Mouse (Mus musculus) gastrocnemius, postnatal 14 days (tissue): Measurements from ENCODE around the gene Cdk4. TPM values are rescaled to one million over a fixed set of nuclear protein-coding genes. Genes with fewer than 3 reads are reported as not detected.
"Not testable (repeated sequence)": the region's sequence is repeated elsewhere in the genome, so short reads cannot be mapped to it uniquely, and the experiment has no call there.

ENCODE experiments used
- DNase-seq: peaks from one replicate; pipeline ENCODE4 v3.0.0; 2021; ENCODE audit warnings: mixed read lengths
- intact Hi-C: fragments of 180-260 bp; cut with DNase I; formaldehyde crosslinking; loops from one replicate; pipeline ENCODE4 v1.15.1; 2025; ENCODE audit warnings: low total_unique reads
- total RNA-seq, 2 experiments: library from RNA; stranded (reverse); gene quantifications; 2 replicates each; pipeline ENCODE4 v1.2.3; 2021

Gene Cdk4
- total RNA-seq, 2 experiments from 2014 or later: 62.5 to 84.0 TPM

GRCm38 (mm10) chr10:127071203-127071602 lies 7.9 kb downstream of the Cdk4 start:
- no peak for DNase-seq
- intact Hi-C loops: no loop called here

- DNase-seq, intact Hi-C loops: not testable (repeated sequence)
Observed at GRCm38 (mm10) chr10:127072270-127072669, 8.9 kb downstream of the Cdk4 start.

DNA sequence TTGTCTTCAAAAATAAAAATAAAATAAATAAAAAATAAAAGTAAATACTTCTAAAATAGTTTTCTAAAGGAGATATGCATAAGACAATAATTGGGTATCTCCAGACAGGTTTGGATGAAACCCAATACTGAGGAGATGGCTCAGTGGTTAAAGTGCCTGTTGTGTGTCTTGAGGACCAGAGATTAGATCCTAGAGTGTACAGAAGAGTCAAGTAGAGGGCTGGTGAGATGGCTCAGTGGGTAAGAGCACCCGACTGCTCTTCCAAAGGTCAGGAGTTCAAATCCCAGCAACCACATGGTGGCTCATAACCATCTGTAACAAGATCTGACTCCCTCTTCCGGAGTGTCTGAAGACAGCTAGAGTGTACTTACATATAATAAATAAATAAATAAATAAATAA lies 9.6 kb downstream of the Cdk4 start:
- DNase-seq, intact Hi-C loops: not testable (repeated sequence)

DNA sequence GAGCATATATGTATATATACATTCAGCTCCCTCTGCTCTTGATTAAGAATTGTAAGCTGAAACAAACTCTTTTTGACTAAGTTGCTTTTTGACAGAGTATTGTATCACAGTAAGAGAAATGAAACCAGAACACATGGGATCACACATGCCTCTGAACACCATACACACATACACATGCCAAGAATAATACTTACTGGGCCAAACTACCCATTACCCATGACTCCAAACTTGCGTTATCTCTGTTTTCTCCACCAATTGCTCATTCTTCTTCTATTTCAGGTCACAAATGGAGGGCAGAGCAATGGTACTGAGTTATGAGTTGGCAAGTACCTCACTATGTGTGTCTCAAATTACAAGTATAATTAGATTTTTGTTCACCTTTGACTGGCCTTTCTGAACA lies 10.6 kb downstream of the Cdk4 start:
- DNase-seq: no peak
- intact Hi-C loops: no loop called here

DNA sequence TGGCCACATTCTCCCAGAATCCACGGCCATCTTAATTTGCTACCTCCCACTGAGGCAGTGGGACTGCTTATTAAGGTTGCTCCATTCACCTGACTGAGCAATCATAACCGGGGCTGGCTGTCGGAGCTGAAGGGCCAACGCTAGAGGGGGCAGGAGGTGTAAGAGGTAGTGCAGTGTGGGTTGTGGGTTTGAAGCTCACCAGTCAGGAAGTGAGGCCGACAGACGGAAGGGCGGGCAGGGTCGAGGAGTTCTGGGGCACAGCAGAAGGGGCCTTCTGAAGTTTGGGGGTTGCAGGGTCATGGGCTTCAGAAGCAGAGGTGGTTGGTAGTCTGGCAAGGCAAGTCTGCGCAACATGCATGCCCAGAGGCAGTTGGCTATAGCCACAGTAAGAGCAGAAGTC lies 11.7 kb downstream of the Cdk4 start, which contains the start of gene Agap2:
TSS of gene Agap2 (plus strand) at position 205 of the 400 bp plus-strand sequence.
- DNase-seq: no peak
- intact Hi-C loops: no loop called here

DNA sequence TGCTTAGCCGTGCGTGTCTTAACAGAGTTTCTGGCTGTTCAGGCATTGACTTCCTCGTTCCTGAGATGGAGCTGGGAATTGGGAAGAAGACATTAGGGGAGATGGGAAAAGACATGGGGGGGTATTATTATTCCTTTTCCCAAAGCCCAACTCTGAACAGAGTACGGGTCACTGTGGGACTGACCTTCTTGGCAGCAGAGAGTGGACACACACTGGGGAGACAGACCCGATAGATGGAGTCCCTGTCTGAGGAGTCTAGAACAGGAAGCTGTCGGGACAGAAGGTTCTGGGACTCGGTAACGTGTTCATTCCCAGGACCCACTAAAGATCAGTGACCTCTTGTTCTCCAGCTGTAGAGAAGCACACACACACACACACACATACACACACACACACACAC lies 12.3 kb downstream of the Cdk4 start:
- no peak for DNase-seq
- intact Hi-C loops: no loop called here

- DNase-seq: no peak
- intact Hi-C loops: no loop called here
Observed at GRCm38 (mm10) chr10:127076082-127076481, 12.7 kb downstream of the Cdk4 start.

DNA sequence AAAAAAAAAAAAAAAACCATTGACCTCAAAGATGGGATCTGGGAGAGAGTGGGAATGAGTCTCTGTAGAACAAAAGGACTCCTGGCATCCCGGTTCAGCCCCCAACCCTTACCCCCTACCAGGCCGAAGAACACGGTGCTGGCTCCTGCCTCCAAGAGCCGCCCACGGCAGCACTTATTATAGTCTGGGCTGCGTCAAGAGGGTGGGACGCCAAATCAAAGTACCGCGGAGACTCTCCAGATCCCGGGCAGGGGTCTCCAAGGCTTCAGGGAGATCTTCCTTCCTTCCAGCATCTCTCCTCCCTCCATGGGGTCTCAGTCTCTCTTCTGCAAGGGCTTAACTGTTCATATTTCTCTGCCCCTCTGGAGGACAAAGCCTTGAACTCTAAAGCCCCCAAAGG lies 14.2 kb downstream of the Cdk4 start:
- intact Hi-C loops: no loop called here
- no peak for DNase-seq

DNA sequence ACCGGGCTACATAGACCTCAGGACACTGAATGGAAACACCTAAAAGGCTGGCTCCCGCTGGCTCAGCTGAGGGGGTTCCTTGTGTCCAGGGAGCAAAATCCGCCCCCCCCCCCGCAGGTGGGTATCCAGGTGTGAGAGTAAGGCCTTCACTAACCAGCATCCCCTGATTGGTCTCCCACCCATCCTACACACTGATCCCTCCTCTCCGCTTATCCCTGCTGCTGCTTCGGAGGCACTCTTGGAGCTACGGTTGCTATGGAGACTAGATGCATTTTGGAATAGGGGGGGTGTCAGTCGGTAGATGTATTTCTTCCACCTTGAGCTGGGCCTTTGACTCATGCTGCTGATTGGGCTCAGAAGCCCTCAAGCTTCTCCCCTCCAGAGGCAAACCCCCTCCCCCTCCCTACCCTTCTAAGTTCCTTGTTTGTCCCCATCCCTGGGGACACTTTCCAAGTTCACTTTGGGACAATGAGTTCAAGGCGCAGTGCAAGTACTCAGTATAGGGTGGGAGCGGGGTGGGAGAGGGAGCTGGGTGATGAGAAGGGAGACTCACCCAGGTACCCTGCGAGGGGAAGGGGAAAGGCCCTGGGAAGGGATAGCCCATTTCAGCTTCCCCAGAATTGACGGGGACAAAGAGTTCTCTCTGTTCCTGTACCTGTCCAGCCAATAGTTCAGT lies 14.8 kb downstream of the Cdk4 start:
- intact Hi-C loops: no loop called here

GRCm38 (mm10) chr10:127078677-127079575 lies 15.6 kb downstream of the Cdk4 start:
- peak; percentile 39 for DNase-seq
- intact Hi-C loops: no loop called here

More for the DNA sequence above, 14.8 kb downstream of the Cdk4 start:
- DNase-seq: no peak

DNA sequence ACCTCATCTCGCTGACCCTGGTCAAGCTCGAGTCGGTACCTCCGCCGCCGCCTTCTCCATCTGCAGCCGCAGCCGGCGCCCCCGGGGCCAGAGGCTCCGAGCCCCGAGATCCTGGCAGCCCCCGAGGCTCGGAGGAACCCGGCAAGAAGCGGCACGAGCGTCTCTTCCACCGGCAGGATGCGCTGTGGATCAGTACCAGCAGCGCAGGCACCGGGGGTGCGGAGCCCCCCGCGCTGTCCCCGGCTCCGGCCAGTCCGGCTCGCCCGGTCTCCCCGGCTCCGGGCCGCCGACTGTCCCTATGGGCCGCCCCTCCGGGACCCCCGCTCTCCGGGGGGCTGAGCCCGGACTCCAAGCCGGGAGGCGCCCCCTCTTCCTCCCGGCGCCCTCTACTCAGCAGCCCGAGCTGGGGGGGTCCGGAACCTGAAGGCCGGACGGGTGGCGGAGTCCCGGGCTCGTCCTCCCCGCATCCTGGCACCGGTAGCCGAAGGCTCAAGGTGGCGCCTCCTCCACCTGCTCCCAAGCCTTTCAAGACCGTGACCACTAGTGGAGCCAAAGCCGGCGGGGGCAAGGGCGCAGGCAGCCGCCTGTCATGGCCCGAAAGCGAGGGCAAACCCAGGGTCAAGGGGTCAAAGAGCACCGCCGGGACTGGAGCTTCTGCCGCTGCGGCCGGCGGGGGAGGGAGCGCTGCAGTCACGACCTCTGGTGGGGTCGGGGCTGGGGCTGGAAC lies 16.5 kb downstream of the Cdk4 start:
- intact Hi-C loops: no loop called here
- no peak for DNase-seq

DNA sequence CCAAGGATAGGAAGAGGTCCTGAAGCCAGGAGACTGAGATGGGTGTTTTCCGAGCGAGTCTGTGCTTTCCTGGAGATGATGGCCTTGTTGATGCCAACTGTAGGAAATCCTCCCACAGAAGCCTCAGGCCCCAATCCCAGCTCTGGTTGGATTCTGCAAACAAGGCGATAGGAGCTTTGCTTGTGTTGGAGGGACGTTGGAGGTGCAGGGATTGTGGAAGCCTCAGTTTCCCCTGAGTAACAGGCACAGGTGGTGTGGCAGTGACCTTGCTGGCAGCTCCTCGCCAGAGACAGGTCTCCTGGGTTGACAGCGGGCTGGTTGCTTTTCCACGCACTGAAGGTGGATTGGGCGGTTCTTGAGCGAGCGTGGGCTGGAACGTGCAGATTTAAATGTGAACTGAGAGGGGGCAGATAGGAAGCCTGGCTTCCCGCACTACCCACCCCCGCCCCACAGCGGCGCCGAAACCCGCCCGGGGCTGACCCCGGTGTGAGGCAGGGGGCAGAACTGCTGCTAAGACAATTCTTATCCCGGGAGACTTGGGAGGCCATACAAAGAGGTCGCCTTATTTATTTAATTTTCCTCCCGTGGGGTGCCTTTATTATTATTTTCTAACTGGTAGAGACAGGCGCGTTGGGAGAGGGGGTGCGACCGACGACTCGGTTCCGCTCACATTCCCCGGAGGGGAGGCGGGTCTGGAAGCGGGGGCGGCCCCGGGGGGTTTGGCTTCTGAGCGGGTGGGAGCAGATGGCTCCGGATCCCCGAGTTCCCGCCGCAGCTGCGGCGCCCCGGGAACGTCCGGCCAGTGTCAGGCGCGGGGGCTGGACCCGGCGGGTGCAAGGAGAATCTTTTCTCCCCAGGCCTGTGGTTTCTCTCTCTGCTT lies 17.8 kb downstream of the Cdk4 start:
- intact Hi-C loops: no loop called here

GRCm38 (mm10) chr10:127081996-127082620 lies 18.8 kb downstream of the Cdk4 start:
- DNase-seq: no peak
- intact Hi-C loops: no loop called here

More for the DNA sequence above, 17.8 kb downstream of the Cdk4 start:
- DNase-seq: peak; percentile 58

DNA sequence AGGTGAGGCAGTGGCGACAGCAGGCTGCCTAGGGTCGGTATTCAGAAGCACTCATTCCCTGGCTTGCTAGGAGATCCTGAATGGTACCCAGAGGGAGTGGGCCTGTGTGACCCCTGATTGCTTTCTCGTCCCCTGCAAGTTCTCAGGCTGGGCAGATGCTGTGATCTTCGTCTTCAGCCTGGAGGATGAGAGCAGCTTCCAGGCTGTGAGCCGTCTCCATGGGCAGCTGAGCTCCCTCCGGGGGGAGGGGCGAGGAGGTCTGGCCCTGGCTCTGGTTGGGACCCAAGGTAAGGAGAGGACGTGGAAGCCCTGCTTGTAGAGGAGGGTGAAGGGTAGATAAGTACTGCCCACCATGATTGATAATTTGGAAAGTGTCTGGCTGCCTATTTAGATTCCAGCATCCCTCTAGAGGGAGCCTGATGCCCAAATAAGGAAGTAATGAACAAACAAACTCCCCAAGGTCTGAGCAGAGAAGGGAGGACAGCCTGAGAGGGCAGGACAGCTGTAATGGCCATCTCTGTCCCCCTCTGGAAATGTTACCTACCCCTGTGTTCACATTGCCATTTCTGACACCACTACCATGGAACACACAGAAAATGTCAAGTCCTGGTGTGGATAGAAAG lies 20.1 kb downstream of the Cdk4 start:
- no peak for DNase-seq
- intact Hi-C loops: no loop called here

- intact Hi-C loops: no loop called here
- DNase-seq: no peak
Observed at GRCm38 (mm10) chr10:127083915-127084306, 20.6 kb downstream of the Cdk4 start.

DNA sequence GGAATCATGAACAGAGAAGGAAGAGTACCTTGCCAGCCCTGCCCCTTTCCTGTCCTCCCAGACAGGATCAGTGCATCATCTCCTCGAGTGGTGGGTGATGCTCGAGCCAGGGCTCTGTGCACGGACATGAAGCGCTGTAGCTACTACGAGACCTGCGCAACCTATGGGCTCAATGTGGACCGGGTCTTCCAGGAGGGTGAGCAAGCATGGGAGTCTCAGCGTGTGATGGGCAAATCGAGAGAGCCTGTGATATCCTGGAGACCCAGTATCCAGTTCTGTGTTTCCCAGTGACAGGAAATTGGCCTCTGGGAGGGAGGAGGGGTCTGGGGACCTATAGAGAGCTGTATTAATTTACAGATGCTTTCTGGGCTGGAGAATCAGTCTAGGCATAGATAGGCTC lies 21.7 kb downstream of the Cdk4 start:
- intact Hi-C loops: no loop called here
- no peak for DNase-seq

GRCm38 (mm10) chr10:127085633-127086032 lies 22.3 kb downstream of the Cdk4 start:
- intact Hi-C loops: no loop called here

More at GRCm38 (mm10) chr10:127085633-127086032, 22.3 kb downstream of the Cdk4 start:
- no peak for DNase-seq
